Mouse (Mus musculus): ENCODE results near the gene Bnc1.

- TF ChIP-seq CTCF (IDR thresholded peaks at IDR 0.05; ENCODE audit: extremely low read depth, insufficient read depth, low read length) (no peak), POLR2A (IDR thresholded peaks at IDR 0.05; ENCODE audit: extremely low read depth, insufficient read depth, low read length) (no peak)
These were observed 63.1 kb downstream of the Bnc1 start for GRCm38 (mm10) chr7:81928998-81929397.

Measured in cortical plate, adult 2 months (tissue).